Mouse (Mus musculus) thymus, postnatal 0 days (tissue): ENCODE results near the gene Zfp512. TPM values are rescaled to one million over a fixed set of nuclear protein-coding genes. Genes with fewer than 3 reads are reported as not detected.
A peak's percentile ranks its signal among the peaks of the same experiment; 100 is the strongest.

Experiments
- DNase-seq: peaks from one replicate; pipeline ENCODE4 v3.0.0-alpha.2; 2015; ENCODE audit warnings: low spot score
- polyA plus RNA-seq: library from polyadenylated mRNA; unstranded; fragments of >200 nt; fragmentation: Nextera tagmentation; extraction: Ambion mirVana; gene quantifications from 2 replicates; pipeline ENCODE4 v1.2.1, GENCODE M21; 2015

The Zfp512 gene
- polyA plus RNA-seq, 1 experiment from 2014 or later = 43.4 TPM

GRCm38 (mm10) chr5:31528560-31528959 lies 76.3 kb downstream of the Zfp512 start:
- DNase-seq = peak; percentile 28

Other genes with a start within 250 kb of the Zfp512 start
- gene Ppm1g, start 231.7 kb upstream of the Zfp512 start, polyA plus RNA-seq = 131 and 140 TPM in 2 replicates
- gene Nrbp1, start 211.6 kb upstream of the Zfp512 start, polyA plus RNA-seq = 109 and 116 TPM in 2 replicates
- 0.64 and 0.67 TPM in 2 replicates for gene Gm9970, start 211.2 kb upstream of the Zfp512 start, polyA plus RNA-seq
- 21.8 and 23.9 TPM in 2 replicates for gene Krtcap3, start 200.7 kb upstream of the Zfp512 start, polyA plus RNA-seq
- 10.6 and 12.9 TPM in 2 replicates for gene Ift172, start 161.3 kb upstream of the Zfp512 start, polyA plus RNA-seq
- 2.0 and 2.5 TPM in 2 replicates for gene Fndc4, start 156.4 kb upstream of the Zfp512 start, polyA plus RNA-seq
- 0.04 and 0.06 TPM in 2 replicates for gene Gckr, start 155.0 kb upstream of the Zfp512 start, polyA plus RNA-seq
- 0.09 and 0.16 TPM in 2 replicates for gene 4930548H24Rik, start 33.3 kb downstream of the Zfp512 start, polyA plus RNA-seq
- 35.4 and 35.6 TPM in 2 replicates for gene Gpn1, start 42.3 kb downstream of the Zfp512 start, polyA plus RNA-seq
- gene Slc4a1ap, start 74.6 kb downstream of the Zfp512 start, polyA plus RNA-seq = 20.7 and 31.6 TPM in 2 replicates
- gene Supt7l, start 75.4 kb downstream of the Zfp512 start, polyA plus RNA-seq = 13.9 and 17.0 TPM in 2 replicates
- gene Mrpl33, start 144.5 kb downstream of the Zfp512 start, polyA plus RNA-seq = 425 and 428 TPM in 2 replicates
- 20.7 and 22.1 TPM in 2 replicates for gene Rbks, start 245.2 kb downstream of the Zfp512 start, polyA plus RNA-seq
- 48.1 and 53.9 TPM in 2 replicates for gene Babam2, start 245.3 kb downstream of the Zfp512 start, polyA plus RNA-seq